Mouse (Mus musculus) lung, adult 2 months (tissue): ENCODE data around the gene Gm20388.

Experiments used
- CTCF ChIP-seq: fragments of 200-500 bp; IDR thresholded peaks from 2 replicates; pipeline ENCODE4 v1.5.1; 2011; ENCODE audit warnings: mild to moderate bottlenecking, low read length, control low read depth; ENCODE audit not compliant: insufficient read depth
- POLR2A ChIP-seq: fragments of 200-500 bp; IDR thresholded peaks from 2 replicates; pipeline ENCODE4 v1.6.1; 2011; ENCODE audit warnings: low read depth, mild to moderate bottlenecking, control low read depth, low read length, borderline replicate concordance; ENCODE audit errors: extremely low read depth

GRCm38 (mm10) chr8:119897933-119898332, 12.7 kb upstream of the Gm20388 start:
- TF ChIP-seq POLR2A, result no peak
- no peak for TF ChIP-seq CTCF
